Mouse (Mus musculus): ENCODE measurements around the gene Kri1.

- TF ChIP-seq POLR2A (IDR thresholded peaks at IDR 0.05; ENCODE audit: insufficient read depth, low read depth, low read length) (no peak), CTCF (IDR thresholded peaks at IDR 0.05; ENCODE audit: insufficient read depth, low read depth, low read length) (no peak)
Observed at GRCm38 (mm10) chr9:21272391-21272790, 15.4 kb downstream of the Kri1 start.

Measured in olfactory bulb, adult 2 months (tissue).